Mouse (Mus musculus): ENCODE data around the gene Slc16a13. TPM values are rescaled to one million over a fixed set of nuclear protein-coding genes. Genes with fewer than 3 reads are reported as not detected.
"Not testable (repeated sequence)": the region's sequence is repeated elsewhere in the genome, so short reads cannot be mapped to it uniquely, and the experiment has no call there.

The Slc16a13 gene
- polyA plus RNA-seq, 1 experiment from 2014 or later = 6.9 TPM

DNA sequence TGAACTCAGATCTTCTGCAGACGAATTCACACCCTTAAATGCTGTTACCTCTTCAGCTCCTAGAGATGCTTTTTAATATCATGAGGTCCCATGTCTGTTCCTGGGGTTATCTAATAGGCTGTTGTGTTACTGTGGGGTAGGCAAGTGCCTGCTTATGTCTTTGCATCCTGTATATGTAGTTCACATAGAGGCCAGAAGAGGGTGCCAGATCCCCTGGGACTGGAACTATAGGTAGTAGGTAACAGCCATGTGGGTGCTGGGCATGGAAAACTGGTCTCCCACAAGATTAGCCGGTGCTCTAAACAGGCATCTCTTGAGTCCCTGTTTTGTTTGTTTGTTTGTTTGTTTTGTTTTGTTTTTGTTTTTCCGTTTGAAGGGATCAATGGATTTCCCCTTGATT, 49.0 kb downstream of the Slc16a13 start:
- Histone ChIP-seq H3K27ac (ENCODE audit: low read length) (no peak overlapping the region), H3K27me3 (ENCODE audit: control insufficient read depth, insufficient read depth, low read depth, low read length) (no peaks in the 10 kb centered on the region), H3K9ac (ENCODE audit: low read length) (no peak overlapping the region), H3K4me3 (ENCODE audit: low read length) (no peak overlapping the region), H3K4me2 (ENCODE audit: low read depth, low read length) (no peak overlapping the region), H3K9me3 (ENCODE audit: control insufficient read depth, low read length) (no peaks in the 10 kb centered on the region), H3K4me1 (replicated peaks; ENCODE audit: control insufficient read depth, insufficient read depth, low read length) (no peaks in the 10 kb centered on the region), H3K36me3 (ENCODE audit: control insufficient read depth, insufficient read depth, low read length) (no peaks in the 10 kb centered on the region)
- WGBS = 51% methylated on average over 3 of the region's 3 CpGs
- no peak for ATAC-seq (ENCODE audit: low read depth)

DNA sequence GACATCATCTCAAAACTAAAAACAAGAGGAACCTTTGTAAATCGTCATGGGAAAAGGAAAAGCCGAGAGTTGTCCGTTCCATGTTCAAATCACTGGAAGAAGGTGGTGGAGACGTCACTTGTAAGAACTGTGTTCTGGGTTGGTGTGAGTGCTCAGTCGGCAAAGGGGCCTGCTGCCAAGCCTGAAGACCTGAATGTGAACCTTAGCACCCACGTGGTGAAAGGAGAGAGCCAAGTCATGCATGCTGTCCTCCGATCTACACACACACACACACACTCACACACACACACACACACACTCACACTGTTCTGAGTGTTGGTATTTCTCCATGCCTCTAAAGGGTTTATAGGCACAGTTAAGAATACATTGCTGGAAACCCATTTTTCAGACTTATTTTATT, 49.7 kb downstream of the Slc16a13 start:
- 68% methylated on average over 7 of the region's 7 CpGs for WGBS
- ATAC-seq (ENCODE audit: low read depth) = no peak
- no peak overlapping the region for H3K9ac ChIP-seq (ENCODE audit: low read length)
- H3K4me2 ChIP-seq (ENCODE audit: low read depth, low read length) = no peak overlapping the region
- no peak overlapping the region for H3K27ac ChIP-seq (ENCODE audit: low read length)
- H3K36me3 ChIP-seq (ENCODE audit: control insufficient read depth, insufficient read depth, low read length) = no peaks in the 10 kb centered on the region
- H3K27me3 ChIP-seq (ENCODE audit: control insufficient read depth, insufficient read depth, low read depth, low read length) = no peaks in the 10 kb centered on the region
- no peaks in the 10 kb centered on the region for H3K9me3 ChIP-seq (ENCODE audit: control insufficient read depth, low read length)
- H3K4me1 ChIP-seq (replicated peaks; ENCODE audit: control insufficient read depth, insufficient read depth, low read length) = no peaks in the 10 kb centered on the region
- no peak overlapping the region for H3K4me3 ChIP-seq (ENCODE audit: low read length)

DNA sequence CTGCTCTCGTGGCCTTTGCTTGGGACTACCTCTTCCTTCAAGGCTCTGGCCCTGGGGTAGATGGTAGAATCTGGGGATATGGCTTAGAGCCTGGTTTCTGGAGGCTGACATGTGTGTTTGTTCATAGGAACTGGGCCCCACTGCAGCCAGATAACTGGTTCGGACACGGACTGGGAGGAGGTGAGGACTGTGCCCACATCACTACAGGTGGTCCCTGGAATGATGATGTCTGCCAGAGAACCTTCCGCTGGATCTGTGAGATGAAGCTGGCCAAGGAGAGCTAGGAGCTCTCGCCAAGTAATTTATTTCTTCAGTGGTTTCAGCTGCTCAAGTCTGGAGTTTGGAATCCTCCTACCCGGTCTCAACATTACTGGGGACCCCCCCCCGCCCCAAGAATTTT, 50.6 kb downstream of the Slc16a13 start:
- Histone ChIP-seq H3K9me3 (ENCODE audit: control insufficient read depth, low read length) (no peaks in the 10 kb centered on the region), H3K4me1 (replicated peaks; ENCODE audit: control insufficient read depth, insufficient read depth, low read length) (no peaks in the 10 kb centered on the region), H3K4me3 (ENCODE audit: low read length) (no peak overlapping the region), H3K27ac (ENCODE audit: low read length) (no peak overlapping the region), H3K9ac (ENCODE audit: low read length) (no peak overlapping the region), H3K27me3 (ENCODE audit: control insufficient read depth, insufficient read depth, low read depth, low read length) (no peaks in the 10 kb centered on the region), H3K36me3 (ENCODE audit: control insufficient read depth, insufficient read depth, low read length) (no peaks in the 10 kb centered on the region), H3K4me2 (ENCODE audit: low read depth, low read length) (no peak overlapping the region)
- 67% methylated on average over 7 of the region's 7 CpGs for WGBS
- ATAC-seq (ENCODE audit: low read depth) = no peak

DNA sequence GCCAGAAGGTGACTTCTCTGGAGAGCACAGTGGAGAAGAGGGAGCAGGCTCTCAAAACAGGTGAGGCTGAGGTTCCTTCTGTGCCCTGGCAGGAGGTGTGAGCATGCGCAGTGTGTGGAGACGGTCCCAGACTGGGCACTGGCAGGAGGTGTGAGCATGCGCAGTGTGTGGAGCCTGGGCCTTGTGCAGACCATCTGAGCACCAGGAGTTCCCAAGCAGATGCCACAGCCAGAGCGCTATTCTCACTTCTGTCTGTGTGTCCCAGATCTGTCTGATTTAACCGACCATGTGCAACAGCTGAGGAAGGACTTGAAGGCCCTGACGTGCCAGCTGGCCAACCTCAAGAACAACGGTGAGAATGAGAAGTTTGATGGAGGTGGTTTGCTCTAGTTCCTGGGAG, 51.4 kb downstream of the Slc16a13 start:
- not testable (repeated sequence) for H3K9me3 ChIP-seq (ENCODE audit: control insufficient read depth, low read length); H3K4me2 ChIP-seq (ENCODE audit: low read depth, low read length); H3K9ac ChIP-seq (ENCODE audit: low read length); H3K4me1 ChIP-seq (replicated peaks; ENCODE audit: control insufficient read depth, insufficient read depth, low read length); H3K27me3 ChIP-seq (ENCODE audit: control insufficient read depth, insufficient read depth, low read depth, low read length); ATAC-seq (ENCODE audit: low read depth); H3K4me3 ChIP-seq (ENCODE audit: low read length); H3K27ac ChIP-seq (ENCODE audit: low read length); H3K36me3 ChIP-seq (ENCODE audit: control insufficient read depth, insufficient read depth, low read length)
- 85% methylated on average over 7 of the region's 7 CpGs for WGBS

DNA sequence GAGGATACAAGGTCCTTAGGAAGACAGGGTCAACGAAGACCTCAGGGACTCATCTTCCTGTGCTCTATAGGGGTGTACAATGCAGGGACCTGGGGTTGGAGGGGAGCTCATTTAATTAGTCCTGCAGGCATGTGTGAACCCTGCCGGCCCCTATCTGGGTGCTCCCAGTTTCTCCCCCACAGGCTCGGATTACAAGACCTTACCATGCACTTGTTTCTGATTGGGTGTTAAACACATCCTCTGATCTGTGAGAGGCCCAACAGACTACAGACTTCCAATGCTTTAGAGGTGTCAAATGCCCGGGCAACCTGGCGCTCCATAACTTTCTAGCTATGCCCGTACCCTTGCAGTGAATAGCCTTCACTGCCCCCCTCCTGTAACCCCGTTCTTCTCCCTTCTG, 52.7 kb downstream of the Slc16a13 start:
- no peaks in the 10 kb centered on the region for H3K36me3 ChIP-seq (ENCODE audit: control insufficient read depth, insufficient read depth, low read length)
- H3K9me3 ChIP-seq (ENCODE audit: control insufficient read depth, low read length) = no peaks in the 10 kb centered on the region
- no peaks in the 10 kb centered on the region for H3K27me3 ChIP-seq (ENCODE audit: control insufficient read depth, insufficient read depth, low read depth, low read length)
- no peak overlapping the region for H3K27ac ChIP-seq (ENCODE audit: low read length)
- H3K9ac ChIP-seq (ENCODE audit: low read length) = no peak overlapping the region
- H3K4me1 ChIP-seq (replicated peaks; ENCODE audit: control insufficient read depth, insufficient read depth, low read length) = no peaks in the 10 kb centered on the region
- no peak overlapping the region for H3K4me3 ChIP-seq (ENCODE audit: low read length)
- no peak for ATAC-seq (ENCODE audit: low read depth)
- WGBS = 47% methylated on average over 7 of the region's 7 CpGs
- H3K4me2 ChIP-seq (ENCODE audit: low read depth, low read length) = no peak overlapping the region

MicroRNA genes within 50 kb of the gene (microRNA counts, 519-probe panel; counts per million panel counts)
- 2,592 counts per million, percentile 47 among the panel's probes with 10 or more counts for microRNA mmu-miR-195
- microRNA mmu-miR-497 = 2,858 counts per million, percentile 53 among the panel's probes with 10 or more counts

Small RNA genes lying within 50 kb of the gene (microRNA-seq; reads per million reads assigned to microRNA genes)
- gene Mir195a (2,363 reads per million, percentile 83 among the genes with 10 or more reads in this experiment), gene Mir497 (not detected), gene Mir497b (not detected)

Other genes starting within 250 kb of the Slc16a13 start
- gene Ctdnep1, start 239.9 kb downstream of the Slc16a13 start, polyA plus RNA-seq (2015; fragmentation: Nextera tagmentation; extraction: Ambion mirVana) = 20.6 and 23.0 TPM in 2 replicates
- gene Elp5, start 238.5 kb downstream of the Slc16a13 start, polyA plus RNA-seq (2015; fragmentation: Nextera tagmentation; extraction: Ambion mirVana) = 98.4 and 99.2 TPM in 2 replicates
- 515 and 536 TPM in 2 replicates for gene Gabarap, start 229.9 kb downstream of the Slc16a13 start, polyA plus RNA-seq (2015; fragmentation: Nextera tagmentation; extraction: Ambion mirVana)
- gene Phf23, start 225.3 kb downstream of the Slc16a13 start, polyA plus RNA-seq (2015; fragmentation: Nextera tagmentation; extraction: Ambion mirVana) = 58.1 and 59.5 TPM in 2 replicates
- gene Dvl2, start 220.5 kb downstream of the Slc16a13 start, polyA plus RNA-seq (2015; fragmentation: Nextera tagmentation; extraction: Ambion mirVana) = 30.1 and 30.7 TPM in 2 replicates
- 90.0 and 92.0 TPM in 2 replicates for gene Acadvl, start 205.7 kb downstream of the Slc16a13 start, polyA plus RNA-seq (2015; fragmentation: Nextera tagmentation; extraction: Ambion mirVana)
- gene Dlg4, start 204.1 kb downstream of the Slc16a13 start, polyA plus RNA-seq (2015; fragmentation: Nextera tagmentation; extraction: Ambion mirVana) = 5.5 and 7.9 TPM in 2 replicates
- gene Asgr1, start 167.0 kb downstream of the Slc16a13 start, polyA plus RNA-seq (2015; fragmentation: Nextera tagmentation; extraction: Ambion mirVana) = 0.18 TPM in 1 of 2 replicates, not detected in the other
- 0.30 TPM in 1 of 2 replicates, not detected in the other for gene Asgr2, start 128.4 kb downstream of the Slc16a13 start, polyA plus RNA-seq (2015; fragmentation: Nextera tagmentation; extraction: Ambion mirVana)
- gene Mgl2, start 90.7 kb downstream of the Slc16a13 start, polyA plus RNA-seq (2015; fragmentation: Nextera tagmentation; extraction: Ambion mirVana) = 2.1 and 2.4 TPM in 2 replicates
- gene Clec10a, start 64.9 kb downstream of the Slc16a13 start, polyA plus RNA-seq (2015; fragmentation: Nextera tagmentation; extraction: Ambion mirVana) = 0.79 and 1.6 TPM in 2 replicates
- 0.48 and 1.1 TPM in 2 replicates for gene Slc16a11, start 8.3 kb downstream of the Slc16a13 start, polyA plus RNA-seq (2015; fragmentation: Nextera tagmentation; extraction: Ambion mirVana)
- 36.2 and 37.1 TPM in 2 replicates for gene Bcl6b, start 8.7 kb upstream of the Slc16a13 start, polyA plus RNA-seq (2015; fragmentation: Nextera tagmentation; extraction: Ambion mirVana)
- 163 and 167 TPM in 2 replicates for gene 0610010K14Rik, start 16.9 kb upstream of the Slc16a13 start, polyA plus RNA-seq (2015; fragmentation: Nextera tagmentation; extraction: Ambion mirVana)
- 10.3 and 10.7 TPM in 2 replicates for gene Gm21988, start 18.8 kb upstream of the Slc16a13 start, polyA plus RNA-seq (2015; fragmentation: Nextera tagmentation; extraction: Ambion mirVana)
- gene Rnasek, start 18.8 kb upstream of the Slc16a13 start, polyA plus RNA-seq (2015; fragmentation: Nextera tagmentation; extraction: Ambion mirVana) = 249 and 250 TPM in 2 replicates
- 6.9 and 7.8 TPM in 2 replicates for gene Alox12, start 34.3 kb upstream of the Slc16a13 start, polyA plus RNA-seq (2015; fragmentation: Nextera tagmentation; extraction: Ambion mirVana)
- gene Alox12e, start 101.6 kb upstream of the Slc16a13 start, polyA plus RNA-seq (2015; fragmentation: Nextera tagmentation; extraction: Ambion mirVana) = 0.35 and 1.1 TPM in 2 replicates
- gene Alox15, start 131.0 kb upstream of the Slc16a13 start, polyA plus RNA-seq (2015; fragmentation: Nextera tagmentation; extraction: Ambion mirVana) = 0.70 and 0.72 TPM in 2 replicates
- gene Pelp1, start 189.0 kb upstream of the Slc16a13 start, polyA plus RNA-seq (2015; fragmentation: Nextera tagmentation; extraction: Ambion mirVana) = 36.3 and 37.3 TPM in 2 replicates
- 14.1 and 15.0 TPM in 2 replicates for gene Arrb2, start 211.6 kb upstream of the Slc16a13 start, polyA plus RNA-seq (2015; fragmentation: Nextera tagmentation; extraction: Ambion mirVana)
- gene Med11, start 230.9 kb upstream of the Slc16a13 start, polyA plus RNA-seq (2015; fragmentation: Nextera tagmentation; extraction: Ambion mirVana) = 39.8 and 43.7 TPM in 2 replicates
- gene Zmynd15, start 238.4 kb upstream of the Slc16a13 start, polyA plus RNA-seq (2015; fragmentation: Nextera tagmentation; extraction: Ambion mirVana) = 0.48 and 1.0 TPM in 2 replicates
- gene Cxcl16, start 238.9 kb upstream of the Slc16a13 start, polyA plus RNA-seq (2015; fragmentation: Nextera tagmentation; extraction: Ambion mirVana) = 7.5 and 8.3 TPM in 2 replicates

Data from lung, embryonic 16.5 days (tissue).